Mouse (Mus musculus) kidney, postnatal 10 days (tissue): ENCODE data around the gene Tec.

Source experiments
- DNase-seq: peaks from one replicate; pipeline ENCODE4 v3.0.0; 2021; ENCODE audit warnings: mixed read lengths

The Tec gene

DNA sequence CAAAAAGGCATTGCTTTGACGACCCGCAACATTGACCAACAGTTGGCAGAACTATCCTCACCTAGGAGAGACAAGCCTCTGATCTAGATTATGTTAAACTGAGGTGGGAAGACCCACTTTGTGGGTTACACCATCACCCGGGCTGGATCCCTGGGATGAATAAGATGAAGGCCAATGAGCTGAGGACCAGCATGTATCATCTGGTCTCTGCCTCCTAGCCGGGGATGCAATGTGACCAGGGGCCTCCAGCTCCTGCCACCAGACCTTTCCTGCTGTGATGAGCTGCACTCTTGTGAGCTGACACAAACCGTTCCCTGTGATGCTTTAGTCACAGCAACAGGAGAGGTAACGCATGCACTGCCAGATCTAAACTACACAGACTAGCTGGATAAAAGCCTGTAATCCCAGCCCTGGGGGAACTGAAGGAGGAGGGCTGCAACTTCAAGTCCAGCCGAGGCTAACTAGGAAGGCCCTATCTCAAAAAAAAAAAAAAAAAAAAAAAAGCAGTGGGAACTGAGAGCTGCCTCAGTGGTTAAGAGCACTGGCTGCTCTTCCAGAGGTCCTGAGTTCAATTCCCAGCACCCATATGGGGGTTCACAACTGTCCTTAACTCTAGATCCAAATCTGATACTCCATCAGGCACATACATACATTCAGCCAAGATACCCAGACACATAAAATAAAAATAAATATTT is 15.8 kb downstream of the Tec start:
- DNase-seq = no peak

- no peak for DNase-seq
These were observed 16.6 kb downstream of the Tec start for GRCm38 (mm10) chr5:72851674-72852098.

GRCm38 (mm10) chr5:72850926-72851673 is 17.2 kb downstream of the Tec start:
- DNase-seq = no peak

GRCm38 (mm10) chr5:72848889-72849435 is 19.3 kb downstream of the Tec start:
- DNase-seq = no peak

- DNase-seq = no peak
These were observed 21.6 kb downstream of the Tec start for GRCm38 (mm10) chr5:72846712-72847111.

DNA sequence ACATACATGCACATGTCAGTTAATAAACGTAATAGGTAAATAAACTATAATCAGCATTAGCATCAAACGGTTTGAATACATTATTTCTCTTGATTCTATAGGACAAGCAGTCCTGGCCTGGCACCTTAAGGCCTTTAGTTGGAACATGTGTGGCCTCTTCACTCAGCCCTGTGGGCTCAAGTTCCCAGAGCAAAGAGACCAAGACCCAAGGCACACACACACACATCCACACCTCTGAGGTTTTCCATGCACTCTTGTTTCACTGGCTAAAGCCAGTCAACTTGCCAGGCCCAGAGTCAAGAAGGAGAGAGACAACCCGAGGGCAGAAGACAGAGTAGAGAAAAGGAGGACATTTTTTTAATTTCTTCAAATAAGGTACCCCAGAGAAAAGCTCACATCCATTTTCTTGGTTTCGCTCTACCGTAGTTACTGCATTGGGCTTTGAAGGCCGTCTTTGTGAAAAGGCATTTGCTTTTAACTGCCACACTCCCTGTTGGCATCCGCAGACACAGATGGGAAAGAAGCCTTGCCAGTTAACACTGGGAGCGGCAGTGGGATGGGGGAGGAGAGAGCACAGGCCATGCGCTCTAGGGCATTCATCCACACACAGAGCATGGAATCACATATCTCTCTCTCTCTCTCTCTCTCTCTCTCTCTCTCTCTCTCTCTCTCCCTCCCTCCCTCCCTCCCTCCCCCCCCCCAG is 22.2 kb downstream of the Tec start:
- DNase-seq = no peak

DNA sequence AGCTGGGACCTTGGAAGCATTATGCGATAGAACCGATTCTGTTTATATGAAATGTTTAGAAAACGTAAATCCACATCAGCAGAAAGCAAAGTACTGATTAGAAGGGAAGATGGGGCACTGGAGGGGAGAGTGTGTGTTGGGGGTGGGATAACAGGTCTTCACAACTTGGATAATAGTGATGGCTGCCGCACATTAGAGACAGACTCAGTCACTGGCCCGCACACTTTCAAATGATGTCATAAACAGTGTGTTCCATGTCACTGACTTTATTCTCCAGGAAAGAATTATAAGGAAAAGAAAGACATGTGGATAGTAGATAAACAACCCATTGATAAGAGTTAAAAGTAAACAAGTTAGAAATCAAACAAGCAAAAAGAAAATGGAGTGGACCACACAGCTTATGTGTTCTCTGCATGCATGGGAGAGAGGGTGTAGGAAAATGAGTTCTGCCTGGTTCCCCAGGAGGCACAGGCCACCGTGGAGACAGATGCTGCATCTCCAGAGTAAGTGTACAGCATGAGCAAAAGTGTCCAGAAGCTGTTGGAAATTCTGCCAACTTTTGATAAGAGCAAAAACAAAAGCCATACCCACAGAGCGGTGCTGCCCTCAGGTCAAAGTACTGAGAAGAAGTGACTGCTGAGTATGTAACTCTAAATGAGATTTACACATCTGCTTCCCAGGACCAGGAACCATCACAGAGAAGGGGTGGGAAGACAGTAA is 23.3 kb downstream of the Tec start:
- no peak for DNase-seq

DNA sequence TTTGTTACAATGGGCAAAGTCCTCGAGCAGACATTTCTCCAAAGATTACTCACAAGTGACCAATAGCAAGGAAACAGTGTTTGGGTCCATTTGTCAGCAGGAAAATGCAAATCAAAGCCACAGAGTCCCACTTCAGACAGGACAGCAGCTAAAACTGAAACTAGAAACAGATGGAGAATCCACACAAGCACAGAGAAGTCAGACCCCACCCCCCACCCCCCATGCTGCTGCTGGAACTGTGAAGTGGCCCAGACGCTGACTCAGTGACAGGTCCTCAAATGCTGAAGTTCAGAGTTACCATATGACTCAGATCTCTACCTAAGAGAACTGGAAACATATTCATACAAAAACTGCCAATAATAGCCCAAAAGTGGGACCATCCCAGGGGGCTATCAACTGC is 24.0 kb downstream of the Tec start:
- DNase-seq = no peak

DNA sequence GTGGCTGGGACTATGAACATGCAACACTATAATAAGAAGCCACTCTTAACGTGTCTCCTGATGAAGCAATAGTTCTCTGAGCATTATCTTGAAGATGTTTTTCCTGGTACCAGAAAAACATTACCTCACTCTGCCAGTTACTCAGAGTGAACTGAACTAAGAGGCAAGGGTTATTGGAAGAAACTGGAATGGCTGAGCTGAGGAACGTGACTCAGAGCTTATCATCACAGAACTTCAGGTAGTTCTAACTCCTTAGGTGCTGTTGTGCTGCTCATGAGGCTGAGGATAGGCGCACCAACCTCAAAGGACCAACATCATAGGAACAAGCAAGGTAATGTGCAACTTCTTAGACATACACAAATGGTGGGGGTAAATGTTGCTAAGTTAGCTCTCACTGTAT is 28.6 kb downstream of the Tec start:
- no peak for DNase-seq

DNA sequence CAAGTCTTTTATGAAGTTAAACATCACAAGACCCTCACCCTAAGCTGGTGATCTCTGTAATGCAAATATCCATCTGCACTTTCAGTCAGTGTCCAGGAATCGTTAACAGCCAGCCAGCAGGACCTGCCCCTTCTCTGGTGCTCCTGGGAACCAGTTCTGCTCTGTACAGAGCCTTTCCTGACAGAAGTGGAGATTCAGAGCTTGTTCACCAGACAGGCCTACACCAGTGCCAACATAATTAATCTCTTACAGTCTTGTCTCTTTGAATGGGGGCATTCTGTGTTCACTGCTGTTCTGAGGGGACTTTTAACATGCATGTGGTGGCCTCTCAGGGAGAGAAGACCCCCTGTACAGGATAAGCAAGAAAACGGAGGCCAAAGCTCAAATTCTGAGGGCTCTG is 29.3 kb downstream of the Tec start:
- no peak for DNase-seq

DNA sequence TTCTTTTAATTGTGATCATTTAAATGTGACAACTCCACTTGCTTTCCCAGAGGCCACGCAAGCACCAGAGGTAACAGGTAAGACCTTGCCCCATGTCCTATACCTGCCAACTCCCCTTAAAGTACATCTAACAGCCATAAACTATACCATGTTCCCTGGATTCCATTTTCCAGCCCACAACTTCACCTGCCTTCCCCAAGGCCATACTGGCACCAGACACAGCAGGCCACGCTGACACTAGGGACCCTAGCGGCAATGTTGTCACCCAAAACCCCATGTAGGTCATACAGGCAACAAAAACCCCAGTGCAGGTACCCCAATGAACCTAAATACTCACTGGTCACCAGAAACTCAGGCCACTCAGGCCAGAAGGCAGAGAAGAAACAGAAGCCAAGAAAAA is 32.6 kb downstream of the Tec start:
- no peak for DNase-seq

- no peak for DNase-seq
These were observed 35.1 kb downstream of the Tec start for GRCm38 (mm10) chr5:72832904-72833765.

DNA sequence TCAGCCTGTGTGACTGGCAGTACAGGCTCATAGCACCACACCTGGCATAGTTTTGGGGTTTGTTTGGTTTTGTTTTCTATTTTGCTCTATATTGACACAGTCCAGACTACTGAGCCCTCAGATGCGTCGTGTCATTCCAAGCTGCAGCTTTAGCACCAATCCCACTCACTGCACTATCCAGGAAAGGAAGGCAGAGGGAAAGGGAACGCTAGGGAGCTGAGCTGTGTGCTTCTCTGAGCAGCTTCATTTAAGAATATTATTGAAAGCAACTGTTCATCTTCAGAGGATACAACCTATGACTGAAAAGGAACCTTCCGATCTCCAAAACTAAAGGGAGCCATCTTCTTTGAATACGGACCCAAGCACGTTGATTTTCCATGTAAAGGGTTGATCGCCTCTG is 36.1 kb downstream of the Tec start:
- DNase-seq = no peak

GRCm38 (mm10) chr5:72830988-72831610 is 37.2 kb downstream of the Tec start:
- DNase-seq = no peak

GRCm38 (mm10) chr5:72829506-72830067 is 38.7 kb downstream of the Tec start:
- DNase-seq = no peak

DNA sequence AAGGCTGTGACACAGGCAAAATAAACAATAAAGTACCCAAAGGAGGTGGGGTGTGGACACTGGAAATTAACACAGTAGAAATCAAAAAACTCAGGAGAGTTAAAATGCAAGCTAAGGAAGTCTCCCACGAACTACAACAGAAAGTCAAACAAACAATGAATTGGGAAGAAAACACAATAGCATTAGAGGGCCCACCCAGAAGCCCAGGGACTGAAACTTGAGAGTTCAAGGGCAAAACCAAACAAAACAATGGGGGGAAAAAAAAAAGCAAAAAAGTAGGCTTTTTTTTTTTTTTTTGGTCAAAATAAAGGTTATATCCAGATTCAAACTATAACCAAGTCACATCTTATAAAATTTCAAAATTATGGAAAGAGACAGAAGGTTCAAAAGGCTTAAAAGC is 39.9 kb downstream of the Tec start:
- DNase-seq = no peak

- no peak for DNase-seq
These were observed 40.8 kb downstream of the Tec start for GRCm38 (mm10) chr5:72827435-72827834.

DNA sequence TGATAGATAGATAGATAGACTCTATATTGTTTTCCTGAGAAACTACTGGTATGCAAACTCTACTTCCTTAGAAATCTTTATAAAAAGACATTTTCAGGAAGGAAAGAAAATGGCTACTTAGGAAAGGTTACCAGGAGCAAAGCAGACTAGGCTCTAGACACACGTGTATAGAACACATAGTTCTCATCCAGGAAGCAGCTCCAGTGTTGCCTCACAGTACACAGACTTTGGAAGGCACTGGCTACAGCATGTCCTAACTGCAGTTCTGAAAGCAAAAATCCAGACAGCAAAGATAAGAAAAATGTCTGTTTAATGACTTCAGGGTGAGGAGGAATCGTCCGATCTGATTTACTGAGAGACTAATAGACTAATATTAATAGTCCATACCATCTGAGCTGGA is 41.8 kb downstream of the Tec start:
- no peak for DNase-seq

DNA sequence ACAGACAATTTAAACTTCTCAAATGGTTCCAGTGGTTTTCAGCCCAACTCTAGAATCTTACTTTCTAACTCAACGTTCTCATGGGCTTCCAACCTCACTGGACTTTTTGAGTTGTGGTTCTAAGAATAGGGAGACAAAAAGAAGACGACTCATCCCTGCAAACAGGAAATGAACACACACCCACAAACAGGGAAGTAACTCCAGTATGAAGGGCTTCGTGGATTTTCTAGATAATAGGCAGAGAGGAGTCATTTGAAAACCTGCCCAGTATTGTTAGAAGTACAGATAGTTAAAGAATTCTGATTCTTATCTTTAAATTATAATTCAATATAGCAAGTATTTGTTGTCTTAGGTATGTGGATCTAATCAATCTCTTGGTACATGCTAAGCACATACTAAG is 47.6 kb downstream of the Tec start:
- no peak for DNase-seq

GRCm38 (mm10) chr5:72820036-72820640 is 48.1 kb downstream of the Tec start:
- DNase-seq = no peak
